Mouse (Mus musculus) forebrain, embryonic 12.5 days (tissue): ENCODE results near the gene Cdk17. TPM values are rescaled to one million over a fixed set of nuclear protein-coding genes. Genes with fewer than 3 reads are reported as not detected.
A peak's percentile ranks its signal among the peaks of the same experiment; 100 is the strongest.

Source experiments
- ATAC-seq: fragments of 200-750 bp; cut with Nextera tagmentation; 2 replicates; pipeline ENCODE4 v1.8.0; 2017; ENCODE audit warnings: moderate TSS enrichment; ENCODE audit not compliant: low FRiP score
- H3K27ac ChIP-seq: fragments of 300-500 bp; sonication (generic); 2 replicates; pipeline ENCODE4 v1.5.1; 2016; ENCODE audit warnings: mild to moderate bottlenecking
- H3K27me3 ChIP-seq: fragments of 300-500 bp; sonication (generic); 2 replicates; pipeline ENCODE4 v1.6.1; 2016; ENCODE audit warnings: mild to moderate bottlenecking
- H3K36me3 ChIP-seq: fragments of 300-500 bp; sonication (generic); replicated peaks from 2 replicates; pipeline ENCODE4 v1.6.1; 2016; ENCODE audit warnings: mild to moderate bottlenecking
- H3K4me1 ChIP-seq: fragments of 300-500 bp; sonication (generic); 2 replicates; pipeline ENCODE4 v1.6.1; 2016
- H3K4me2 ChIP-seq: fragments of 300-500 bp; sonication (generic); 2 replicates; pipeline ENCODE4 v1.6.1; 2016; ENCODE audit warnings: mild to moderate bottlenecking, moderate library complexity
- H3K4me3 ChIP-seq: fragments of 300-500 bp; sonication (generic); replicated peaks from 2 replicates; pipeline ENCODE4 v1.5.1; 2016; ENCODE audit warnings: mild to moderate bottlenecking
- H3K9ac ChIP-seq: fragments of 300-500 bp; sonication (generic); 2 replicates; pipeline ENCODE4 v1.6.1; 2016; ENCODE audit warnings: mild to moderate bottlenecking
- H3K9me3 ChIP-seq: fragments of 300-500 bp; sonication (generic); 2 replicates; pipeline ENCODE4 v1.6.1; 2016
- WGBS: fragments of 180-500 bp; shearing (Covaris S2); methylation state at CpG from one replicate; pipeline ENCODE4 v1.1.7; 2016; 5-methylcytosine and 5-hydroxymethylcytosine counted together
- polyA plus RNA-seq: library from polyadenylated mRNA; unstranded; fragments of >200 nt; fragmentation: Nextera tagmentation; extraction: Ambion mirVana; gene quantifications from 2 replicates; pipeline ENCODE4 v1.2.1, GENCODE M21; 2016

Cdk17 gene
- polyA plus RNA-seq, 1 experiment from 2014 or later = 44.6 TPM

DNA sequence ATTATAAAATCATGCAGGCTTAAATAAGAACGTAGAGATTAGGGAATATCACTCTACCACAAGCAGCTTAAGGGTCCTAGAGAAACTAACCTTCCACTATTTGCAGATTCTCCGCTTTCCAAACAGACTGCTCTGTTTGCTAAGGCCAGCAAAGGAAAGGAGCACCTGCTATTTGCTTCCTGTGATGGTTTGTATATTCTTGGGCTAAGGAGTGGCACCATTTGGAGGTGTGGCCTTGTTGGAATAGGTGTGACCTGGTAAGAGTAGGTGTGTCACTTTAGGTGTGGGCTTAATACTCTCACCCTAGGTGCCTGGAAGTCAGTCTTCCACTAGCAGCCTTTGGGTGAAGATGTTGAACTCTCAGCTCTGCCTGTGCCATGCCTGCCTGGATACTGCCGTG is 34.6 kb upstream of the Cdk17 start:
- Histone ChIP-seq H3K36me3 (no peaks in the 10 kb centered on the region), H3K4me1 (peaks cover 15% of the 10 kb centered on the region), H3K27ac (no peak overlapping the region), H3K4me3 (no peak overlapping the region), H3K9ac (no peak overlapping the region), H3K27me3 (no peaks in the 10 kb centered on the region), H3K4me2 (no peak overlapping the region), H3K9me3 (no peaks in the 10 kb centered on the region)
- 87% methylated on average over 3 of the region's 3 CpGs for WGBS
- ATAC-seq = no peak

DNA sequence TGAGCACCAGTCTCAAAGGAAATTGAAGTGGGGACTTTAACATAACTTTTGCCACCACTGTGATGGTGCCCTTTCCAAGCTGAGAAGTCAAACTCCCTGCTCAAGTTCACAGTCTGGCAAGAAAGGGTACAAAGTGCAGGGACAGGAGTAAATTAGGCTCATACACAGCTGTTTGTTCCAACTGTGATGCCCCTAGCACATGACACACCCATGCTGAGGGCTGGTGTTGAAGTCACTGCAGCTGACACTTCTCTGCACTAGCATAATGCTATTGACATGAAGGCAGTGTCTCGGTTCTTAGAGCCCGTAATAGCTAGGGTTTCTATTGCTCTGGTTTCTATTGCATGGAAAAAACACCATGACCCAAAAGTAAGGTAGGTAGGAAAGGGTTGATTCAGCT is 32.1 kb upstream of the Cdk17 start:
- Histone ChIP-seq H3K36me3 (no peaks in the 10 kb centered on the region), H3K27me3 (no peaks in the 10 kb centered on the region), H3K9ac (no peak overlapping the region), H3K4me2 (no peak overlapping the region), H3K9me3 (no peaks in the 10 kb centered on the region), H3K4me1 (peaks cover 9% of the 10 kb centered on the region), H3K27ac (no peak overlapping the region), H3K4me3 (no peak overlapping the region)
- 85% methylated on average over 2 of the region's 2 CpGs for WGBS
- no peak for ATAC-seq

DNA sequence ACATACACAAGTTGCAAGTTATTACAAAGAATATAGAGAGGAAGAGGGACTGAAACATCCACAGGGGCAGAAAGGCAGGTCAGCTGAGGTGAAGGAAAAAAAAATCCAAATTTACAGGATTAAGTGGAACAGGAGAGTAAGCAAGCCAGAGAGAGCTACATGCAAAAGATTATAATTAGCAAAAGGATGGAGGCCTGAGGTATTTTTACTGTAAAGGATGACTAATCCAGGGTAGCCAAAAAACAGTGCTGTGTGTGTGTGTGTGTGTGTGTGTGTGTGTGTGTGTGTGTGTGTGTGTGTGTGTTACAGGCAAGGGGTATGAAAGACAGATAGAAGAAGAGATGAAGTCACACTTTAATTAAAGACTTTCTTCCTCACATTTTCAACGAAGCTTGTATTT is 31.3 kb upstream of the Cdk17 start:
- no peak overlapping the region for H3K9ac ChIP-seq
- no peaks in the 10 kb centered on the region for H3K36me3 ChIP-seq
- no peak overlapping the region for H3K27ac ChIP-seq
- WGBS = 81% methylated on average over 1 of the region's 1 CpGs
- no peaks in the 10 kb centered on the region for H3K27me3 ChIP-seq
- ATAC-seq = no peak
- peaks cover 9% of the 10 kb centered on the region for H3K4me1 ChIP-seq
- no peaks in the 10 kb centered on the region for H3K9me3 ChIP-seq
- no peak overlapping the region for H3K4me3 ChIP-seq
- no peak overlapping the region for H3K4me2 ChIP-seq

DNA sequence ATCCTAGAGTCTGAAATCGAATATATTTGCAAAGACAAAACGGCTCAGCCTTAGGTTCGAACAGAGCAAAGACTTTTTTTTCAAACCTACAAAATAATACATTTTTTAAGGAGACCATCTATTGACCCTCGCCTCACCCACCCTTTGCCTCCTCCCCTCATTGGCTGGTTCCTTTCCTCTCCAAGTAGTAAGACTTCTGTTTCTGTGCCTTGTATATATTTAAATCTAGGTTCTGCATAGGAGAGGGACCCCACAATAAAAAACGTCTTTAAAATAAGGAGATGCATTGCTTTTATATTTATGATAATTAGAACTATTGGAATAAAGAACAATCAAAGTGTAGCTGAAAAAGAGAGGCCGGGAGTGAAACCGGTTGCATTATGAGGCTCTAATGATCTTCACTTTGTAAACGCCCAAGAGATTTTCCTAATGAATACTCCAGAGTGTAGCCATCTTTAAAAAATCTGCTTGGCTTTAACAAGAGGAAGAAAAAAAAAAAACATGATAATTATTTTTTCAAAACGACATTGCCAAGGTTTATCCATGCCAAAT is 30.7 kb upstream of the Cdk17 start:
- H3K36me3 ChIP-seq = no peaks in the 10 kb centered on the region
- H3K9ac ChIP-seq = no peak overlapping the region
- no peak overlapping the region for H3K4me2 ChIP-seq
- no peak overlapping the region for H3K27ac ChIP-seq
- H3K27me3 ChIP-seq = no peaks in the 10 kb centered on the region
- ATAC-seq = no peak
- H3K4me3 ChIP-seq = no peak overlapping the region
- H3K9me3 ChIP-seq = no peaks in the 10 kb centered on the region
- H3K4me1 ChIP-seq = peaks cover 9% of the 10 kb centered on the region
- WGBS = 35% methylated on average over 9 of the region's 9 CpGs

DNA sequence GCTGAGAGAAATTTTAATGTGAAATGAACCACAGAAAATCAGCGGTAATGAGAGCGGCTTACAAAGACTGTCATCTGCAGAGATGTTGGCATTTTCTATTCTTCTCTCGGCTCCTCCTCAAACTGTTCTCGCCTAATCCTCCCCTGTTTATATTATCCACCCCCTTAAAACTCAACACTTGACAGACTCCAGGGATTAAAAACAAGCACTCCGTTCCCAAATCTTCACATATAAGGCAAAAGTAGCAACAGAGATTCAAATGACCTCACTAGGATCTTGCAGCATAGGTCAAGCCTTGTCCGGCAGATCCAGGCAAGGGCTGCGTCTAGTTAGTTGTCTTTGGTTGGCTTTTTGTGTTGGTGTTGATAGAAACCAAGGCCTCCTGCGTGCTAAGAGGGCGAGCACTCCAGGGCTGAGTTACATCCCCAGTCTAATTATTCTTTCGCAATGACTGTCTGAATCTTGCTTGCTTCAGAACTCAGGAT is 30.2 kb upstream of the Cdk17 start:
- Histone ChIP-seq H3K4me3 (no peak overlapping the region), H3K4me2 (no peak overlapping the region), H3K27me3 (no peaks in the 10 kb centered on the region), H3K9me3 (no peaks in the 10 kb centered on the region), H3K4me1 (peaks cover 9% of the 10 kb centered on the region), H3K9ac (no peak overlapping the region), H3K27ac (peak overlapping the region; percentile 66; the same call in 1 of the 2 replicates), H3K36me3 (no peaks in the 10 kb centered on the region)
- 31% methylated on average over 10 of the region's 10 CpGs for WGBS
- ATAC-seq = no peak

DNA sequence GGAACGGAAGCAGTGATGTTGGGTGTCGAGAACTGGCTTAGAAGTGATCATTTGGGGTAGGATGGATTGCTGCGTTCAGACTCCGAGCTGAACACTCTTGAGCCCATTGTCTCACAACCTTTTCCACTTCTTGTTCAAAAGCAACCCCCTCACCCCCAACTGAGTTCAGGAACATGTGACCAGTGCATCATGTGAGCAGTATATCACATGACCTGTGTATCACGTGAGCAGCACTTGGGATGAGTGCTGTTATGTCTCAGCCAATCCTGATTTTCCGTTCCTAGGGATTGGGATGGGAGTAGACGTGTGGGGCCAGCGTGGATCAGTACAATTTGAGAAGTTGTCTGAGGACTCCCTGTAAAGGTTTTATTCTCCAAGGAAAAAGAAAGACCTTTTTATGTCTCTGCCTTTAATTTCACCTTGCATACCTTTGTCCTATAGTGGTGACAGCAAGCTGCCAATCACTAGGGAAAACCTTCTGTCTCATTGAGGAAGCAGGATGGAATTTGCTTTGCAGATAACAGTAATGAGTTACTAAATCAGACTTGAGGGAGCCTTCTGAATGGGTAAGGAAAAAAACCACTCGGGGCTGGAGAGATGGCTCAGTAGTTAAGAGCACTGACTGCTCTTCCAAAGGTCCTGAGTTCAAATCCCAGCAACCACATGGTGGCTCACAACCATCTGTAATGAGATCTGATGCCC is 28.7 kb upstream of the Cdk17 start:
- 91% methylated on average over 9 of the region's 9 CpGs for WGBS
- Histone ChIP-seq H3K4me2 (no peak overlapping the region), H3K9ac (no peak overlapping the region), H3K4me3 (no peak overlapping the region), H3K36me3 (no peaks in the 10 kb centered on the region), H3K27me3 (no peaks in the 10 kb centered on the region), H3K4me1 (peaks cover 9% of the 10 kb centered on the region), H3K27ac (no peak overlapping the region), H3K9me3 (no peaks in the 10 kb centered on the region)
- no peak for ATAC-seq

DNA sequence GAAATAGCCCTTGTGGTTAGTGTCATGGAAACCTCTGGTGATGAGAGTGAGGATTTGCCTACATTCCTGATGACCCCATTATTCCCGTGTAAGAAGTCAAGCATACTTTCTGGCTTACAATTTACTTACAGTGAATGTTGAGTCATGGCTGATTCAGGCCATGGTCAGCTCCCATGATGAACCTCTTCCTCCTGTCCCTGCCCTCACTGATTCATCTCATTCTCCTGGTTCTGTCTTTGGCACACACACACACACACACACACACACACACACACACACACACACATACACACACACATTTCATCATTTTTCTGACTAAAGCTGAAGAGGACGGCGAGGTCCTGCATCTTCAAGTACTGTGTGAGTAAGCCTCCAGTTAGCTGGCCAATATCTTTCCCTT is 21.9 kb upstream of the Cdk17 start:
- Histone ChIP-seq H3K4me1 (peaks cover 12% of the 10 kb centered on the region), H3K27ac (no peak overlapping the region), H3K36me3 (no peaks in the 10 kb centered on the region), H3K27me3 (no peaks in the 10 kb centered on the region), H3K9ac (no peak overlapping the region), H3K4me2 (no peak overlapping the region), H3K9me3 (no peaks in the 10 kb centered on the region), H3K4me3 (no peak overlapping the region)
- whole genome bisulfite sequencing = 87% methylated on average over 3 of the region's 3 CpGs
- ATAC-seq = no peak

DNA sequence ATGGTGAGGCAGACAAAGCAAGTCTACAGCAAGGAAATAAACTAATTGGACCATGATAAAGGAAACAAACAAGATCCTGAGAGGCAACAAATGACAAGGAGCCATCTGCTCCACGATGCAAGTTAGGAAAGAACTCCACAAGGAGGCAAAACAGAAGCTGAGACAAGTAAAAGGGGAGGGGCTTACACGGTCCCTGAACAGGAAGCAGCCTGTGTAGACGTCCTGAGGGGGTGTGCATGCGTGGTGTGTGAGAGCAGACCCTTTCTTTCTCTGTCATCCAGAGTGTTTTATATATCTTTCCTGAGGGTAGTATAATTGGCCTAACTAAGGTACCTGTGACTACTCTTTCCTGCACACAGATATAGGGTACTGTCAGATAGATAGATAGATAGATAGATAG is 19.9 kb upstream of the Cdk17 start:
- Histone ChIP-seq H3K4me1 (peaks cover 12% of the 10 kb centered on the region), H3K27me3 (no peaks in the 10 kb centered on the region), H3K9me3 (no peaks in the 10 kb centered on the region), H3K4me3 (no peak overlapping the region), H3K9ac (no peak overlapping the region), H3K4me2 (no peak overlapping the region), H3K36me3 (no peaks in the 10 kb centered on the region), H3K27ac (no peak overlapping the region)
- no peak for ATAC-seq
- 65% methylated on average over 4 of the region's 4 CpGs for WGBS

DNA sequence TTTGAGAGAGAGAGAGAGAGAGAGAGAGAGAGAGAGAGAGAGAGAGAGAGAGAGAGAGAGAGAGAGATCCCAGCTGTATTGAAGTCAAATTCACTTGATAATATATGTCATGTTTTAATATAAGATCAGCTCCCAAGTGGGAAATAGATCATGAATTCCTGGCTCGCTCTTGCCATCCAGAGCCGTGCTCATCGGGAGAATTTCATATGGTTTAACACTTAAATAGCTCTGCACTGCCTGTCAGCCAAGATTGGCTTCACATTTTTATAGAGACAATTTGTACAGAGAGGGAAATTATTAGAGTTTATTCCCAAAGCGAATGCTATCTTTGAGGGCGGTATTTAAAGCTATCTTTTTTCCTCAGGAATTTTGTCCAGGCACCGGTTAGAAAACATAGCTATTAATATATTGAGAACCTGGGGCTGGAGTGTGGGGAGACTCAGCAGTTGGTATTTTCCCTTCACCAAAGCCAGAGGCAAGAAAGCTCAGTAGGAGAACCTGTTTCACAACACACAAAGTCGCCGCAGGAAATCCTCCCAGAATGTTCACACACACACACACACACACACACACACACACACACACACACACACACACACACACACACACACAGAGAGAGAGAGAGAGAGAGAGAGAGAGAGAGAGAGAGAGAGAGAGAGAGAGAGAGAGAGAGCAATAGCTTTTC is 17.9 kb upstream of the Cdk17 start:
- no peak for ATAC-seq
- Histone ChIP-seq H3K4me2 (peak overlapping the region; percentile 25), H3K4me1 (peaks cover 12% of the 10 kb centered on the region)

DNA sequence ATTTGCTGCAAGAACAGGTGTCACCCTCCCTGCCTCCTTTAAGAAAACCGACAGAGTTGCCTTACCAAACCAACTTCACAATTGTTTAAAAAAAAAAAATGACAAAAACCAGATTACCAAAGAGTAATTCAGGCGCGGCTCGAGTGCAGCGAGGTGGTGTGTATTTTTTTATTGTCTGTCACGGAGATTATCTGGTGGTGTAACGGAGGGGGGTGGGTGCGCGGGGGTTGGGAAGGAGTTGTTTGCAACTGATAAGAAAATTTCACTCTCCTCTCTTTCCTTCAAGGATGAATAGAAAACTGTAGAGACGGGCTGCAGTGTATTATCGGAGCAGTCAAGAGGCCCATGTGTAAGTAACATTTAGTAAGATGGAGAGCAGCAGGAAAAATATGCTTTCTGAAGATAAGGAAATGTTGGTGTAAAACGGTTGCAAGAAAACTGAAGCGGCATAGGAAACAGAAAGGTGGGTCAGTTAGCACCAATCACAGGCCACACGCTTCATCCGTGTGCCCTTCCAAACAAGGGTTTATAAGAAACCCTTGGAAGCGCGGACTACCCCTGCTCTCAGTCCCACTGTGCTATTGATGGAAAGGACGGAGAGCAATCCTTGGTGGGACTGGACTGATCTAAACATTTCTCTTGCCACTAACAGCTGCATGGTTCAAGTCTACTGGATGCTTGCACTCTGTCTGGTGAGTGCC is 17.2 kb upstream of the Cdk17 start:
- Histone ChIP-seq H3K4me2 (peak overlapping the region; percentile 25), H3K9me3 (no peaks in the 10 kb centered on the region), H3K27ac (no peak overlapping the region), H3K4me1 (peaks cover 12% of the 10 kb centered on the region), H3K27me3 (no peaks in the 10 kb centered on the region), H3K36me3 (no peaks in the 10 kb centered on the region), H3K9ac (no peak overlapping the region), H3K4me3 (no peak overlapping the region)
- 38% methylated on average over 18 of the region's 18 CpGs for WGBS
- no peak for ATAC-seq

More for the DNA sequence above, 17.9 kb upstream of the Cdk17 start:
- Histone ChIP-seq H3K27ac (no peak overlapping the region), H3K9me3 (no peaks in the 10 kb centered on the region), H3K27me3 (no peaks in the 10 kb centered on the region), H3K36me3 (no peaks in the 10 kb centered on the region), H3K4me3 (no peak overlapping the region), H3K9ac (no peak overlapping the region)
- 65% methylated on average over 8 of the region's 8 CpGs for WGBS

DNA sequence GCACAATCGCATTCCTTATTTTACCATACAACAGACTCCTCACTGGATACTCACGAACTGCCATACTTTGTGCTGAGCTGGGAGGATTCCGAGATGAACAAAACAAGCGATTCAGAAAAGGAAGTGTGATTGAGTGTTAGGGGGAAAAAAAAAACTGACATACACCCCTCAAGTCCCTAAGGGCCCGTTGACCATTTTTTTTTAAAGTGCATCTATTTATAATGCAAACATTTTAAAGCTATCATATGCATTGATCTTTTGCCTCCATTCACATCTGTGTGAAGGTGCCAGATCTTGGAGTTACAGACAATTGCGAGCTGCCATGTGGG is 16.7 kb upstream of the Cdk17 start:
- Histone ChIP-seq H3K4me1 (peaks cover 12% of the 10 kb centered on the region), H3K9me3 (no peaks in the 10 kb centered on the region), H3K4me3 (no peak overlapping the region), H3K9ac (no peak overlapping the region), H3K27me3 (no peaks in the 10 kb centered on the region), H3K4me2 (no peak overlapping the region), H3K27ac (no peak overlapping the region), H3K36me3 (no peaks in the 10 kb centered on the region)
- 76% methylated on average over 6 of the region's 6 CpGs for WGBS
- ATAC-seq = no peak

DNA sequence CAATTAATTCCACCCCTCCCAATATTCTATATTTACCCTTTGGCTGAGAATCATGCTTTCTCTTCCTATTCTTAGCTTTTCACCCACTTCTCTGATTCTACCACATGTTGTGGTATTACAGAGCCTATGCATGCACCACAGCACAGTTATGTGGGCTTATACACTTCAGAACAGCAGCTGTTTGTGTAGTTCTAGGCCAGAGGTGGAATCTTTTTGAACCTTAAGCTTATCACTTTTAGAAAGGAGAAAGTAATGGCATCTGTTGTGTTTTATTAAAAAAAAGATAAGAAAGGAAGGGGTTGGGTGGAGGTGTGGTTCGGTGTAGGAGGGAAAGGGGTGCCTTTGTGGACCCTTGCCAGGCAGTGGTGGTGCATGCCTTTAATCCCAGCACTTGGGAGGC is 16.1 kb upstream of the Cdk17 start:
- Histone ChIP-seq H3K36me3 (no peaks in the 10 kb centered on the region), H3K4me2 (no peak overlapping the region), H3K4me3 (no peak overlapping the region), H3K9me3 (no peaks in the 10 kb centered on the region), H3K9ac (no peak overlapping the region), H3K4me1 (peaks cover 12% of the 10 kb centered on the region), H3K27ac (no peak overlapping the region), H3K27me3 (no peaks in the 10 kb centered on the region)
- ATAC-seq = no peak
- 74% methylated on average over 1 of the region's 1 CpGs for WGBS
